ENCODE assay signal across 7 mouse cellular contexts in genomic region chr6:3182424-3182841, GRCm38 (mm10).
DNase-seq lines count a peak whose midpoint lies in the region; ATAC-seq and TF ChIP-seq lines count a peak whose summit lies in the region.
"Not testable (repeated sequence)": the region's sequence is repeated elsewhere in the genome, so short reads cannot be mapped to it uniquely, and the experiment has no call there.

No protein-coding gene starts in this region.

- H3K4me2 ChIP-seq in forebrain, embryonic 14.5 days (ENCODE audit: low read length) = peak overlapping the region; percentile 16
- peak overlapping the region; percentile 41 for H3K4me2 ChIP-seq in heart, embryonic 15.5 days
- H3K4me2 ChIP-seq in kidney, embryonic 14.5 days (replicated peaks; ENCODE audit: low read depth, low read length) = peak overlapping the region; percentile 25
- H3K4me2 ChIP-seq in liver, embryonic 14.5 days (ENCODE audit: low read depth) = not testable (repeated sequence)
- peak overlapping the region; percentile 35 for H3K4me2 ChIP-seq in midbrain, embryonic 13.5 days (replicated peaks)
- H3K4me2 ChIP-seq in stomach, embryonic 14.5 days (replicated peaks; ENCODE audit: low read depth, low read length) = peak overlapping the region; percentile 39

- H3K4me1 ChIP-seq in forebrain, embryonic 14.5 days (ENCODE audit: control insufficient read depth, insufficient read depth, low read length); heart, embryonic 15.5 days (replicated peaks); kidney, embryonic 14.5 days (ENCODE audit: control insufficient read depth, insufficient read depth, low read length); liver, embryonic 14.5 days (replicated peaks; ENCODE audit: control insufficient read depth in 2 of 2, insufficient read depth in 2 of 2, low read length in 1 of 2); midbrain, embryonic 13.5 days (replicated peaks); stomach, embryonic 14.5 days (ENCODE audit: control insufficient read depth, insufficient read depth, low read length): not testable (repeated sequence)

- peak overlapping the region; percentile 1; the same call in 1 of the 2 replicates for H3K4me3 ChIP-seq in forebrain, embryonic 14.5 days (ENCODE audit: low read depth, low read length)
- H3K4me3 ChIP-seq in heart, embryonic 15.5 days = peak overlapping the region; percentile 16
- H3K4me3 ChIP-seq in kidney, embryonic 14.5 days (ENCODE audit: low read length) = peak overlapping the region; percentile 12
- H3K4me3 ChIP-seq in liver, embryonic 14.5 days (ENCODE audit: insufficient read depth in 1 of 2, low read depth in 2 of 2, low read length in 2 of 2) = not testable (repeated sequence)
- peak overlapping the region; percentile 12 for H3K4me3 ChIP-seq in midbrain, embryonic 13.5 days (replicated peaks)
- peak overlapping the region; percentile 14 for H3K4me3 ChIP-seq in stomach, embryonic 14.5 days (ENCODE audit: low read depth, low read length)

- TF ChIP-seq EP300 in liver, embryonic 14.5 days (IDR thresholded peaks at IDR 0.05; ENCODE audit: low read depth) = not testable (repeated sequence)

- not testable (repeated sequence) for H3K36me3 ChIP-seq in forebrain, embryonic 14.5 days (ENCODE audit: control insufficient read depth, insufficient read depth, low read length); heart, embryonic 15.5 days; kidney, embryonic 14.5 days (ENCODE audit: control insufficient read depth, insufficient read depth, low read length); liver, embryonic 14.5 days (replicated peaks; ENCODE audit: control insufficient read depth, insufficient read depth, low read depth); midbrain, embryonic 13.5 days; stomach, embryonic 14.5 days (ENCODE audit: control insufficient read depth, insufficient read depth, low read length)

- TF ChIP-seq CTCF in liver, embryonic 14.5 days (IDR thresholded peaks at IDR 0.05; ENCODE audit: low read depth) = not testable (repeated sequence)

- DNase-seq in cerebellum, adult 11-12 months = peak; percentile 6
- peak; percentile 0 for DNase-seq in forebrain, embryonic 14.5 days (ENCODE audit: low spot score)
- DNase-seq in liver, embryonic 14.5 days (ENCODE audit: low read depth in 3 of 3, low spot score in 3 of 3) = not testable (repeated sequence)

- H3K27ac ChIP-seq in forebrain, embryonic 14.5 days (ENCODE audit: low read depth, low read length); heart, embryonic 15.5 days; kidney, embryonic 14.5 days (ENCODE audit: low read depth, low read length); liver, embryonic 14.5 days; midbrain, embryonic 13.5 days; stomach, embryonic 14.5 days (ENCODE audit: low read length): not testable (repeated sequence)

- ATAC-seq in forebrain, embryonic 14.5 days = peak; percentile 33; the same call in 1 of the 2 replicates
- peak; percentile 29; the same call in 1 of the 2 replicates for ATAC-seq in heart, embryonic 15.5 days (replicated peaks; ENCODE audit: insufficient number of reproducible peaks, insufficient read depth, low FRiP score, low read depth)
- ATAC-seq in kidney, embryonic 14.5 days (ENCODE audit: low FRiP score, low TSS enrichment) = peak; percentile 43
- peak; percentile 27 for ATAC-seq in liver, embryonic 14.5 days (ENCODE audit: insufficient read depth)
- peak; percentile 71 for ATAC-seq in midbrain, embryonic 13.5 days
- peak; percentile 42 for ATAC-seq in stomach, embryonic 14.5 days (ENCODE audit: insufficient number of reproducible peaks, insufficient read depth, low FRiP score, low read depth)

- WGBS in forebrain, embryonic 14.5 days = 39% methylated on average over 17 of the region's 17 CpGs
- 30% methylated on average over 17 of the region's 17 CpGs for WGBS in heart, embryonic 15.5 days
- WGBS in kidney, embryonic 14.5 days = 39% methylated on average over 17 of the region's 17 CpGs
- 27% methylated on average over 17 of the region's 17 CpGs for WGBS in liver, embryonic 14.5 days (ENCODE audit: insufficient replicate concordance)
- 43% methylated on average over 17 of the region's 17 CpGs for WGBS in midbrain, embryonic 13.5 days
- 35% methylated on average over 17 of the region's 17 CpGs for WGBS in stomach, embryonic 14.5 days

- peaks cover 27% of the 10 kb centered on the region for H3K9me3 ChIP-seq in forebrain, embryonic 14.5 days (replicated peaks; ENCODE audit: control insufficient read depth, low read length)
- H3K9me3 ChIP-seq in heart, embryonic 15.5 days (replicated peaks) = peaks cover 12% of the 10 kb centered on the region; the same call in 1 of the 2 replicates
- peaks cover 14% of the 10 kb centered on the region for H3K9me3 ChIP-seq in kidney, embryonic 14.5 days (ENCODE audit: control insufficient read depth, low read length)
- H3K9me3 ChIP-seq in liver, embryonic 14.5 days (ENCODE audit: control insufficient read depth, low read length) = not testable (repeated sequence)
- peaks cover 24% of the 10 kb centered on the region for H3K9me3 ChIP-seq in midbrain, embryonic 13.5 days
- H3K9me3 ChIP-seq in stomach, embryonic 14.5 days (ENCODE audit: control insufficient read depth, low read depth, low read length) = peaks cover 19% of the 10 kb centered on the region

- not testable (repeated sequence) for H3K9ac ChIP-seq in forebrain, embryonic 14.5 days (ENCODE audit: low read length); heart, embryonic 15.5 days; kidney, embryonic 14.5 days (ENCODE audit: low read depth, low read length); liver, embryonic 14.5 days (replicated peaks); midbrain, embryonic 13.5 days (replicated peaks); stomach, embryonic 14.5 days (replicated peaks; ENCODE audit: low read depth, low read length)

- not testable (repeated sequence) for H3K27me3 ChIP-seq in forebrain, embryonic 14.5 days (replicated peaks; ENCODE audit: control insufficient read depth, insufficient read depth, low read length); heart, embryonic 15.5 days; kidney, embryonic 14.5 days (ENCODE audit: control insufficient read depth, insufficient read depth, low read length); liver, embryonic 14.5 days (ENCODE audit: control insufficient read depth, insufficient read depth, low read length); midbrain, embryonic 13.5 days; stomach, embryonic 14.5 days (ENCODE audit: control insufficient read depth, insufficient read depth, low read length)
